Mouse (Mus musculus) erythroblast, embryonic 14.5 days (primary cell): ENCODE results near the gene Txndc8. TPM values are rescaled to one million over a fixed set of nuclear protein-coding genes. Genes with fewer than 3 reads are reported as not detected.

Experiments
- H3K27me3 ChIP-seq: 2 replicates; pipeline ENCODE4 v1.6.1; 2012; ENCODE audit warnings: inconsistent platforms; ENCODE audit not compliant: control insufficient read depth
- H3K36me3 ChIP-seq: 2 replicates; pipeline ENCODE4 v1.6.1; 2012; ENCODE audit warnings: mild to moderate bottlenecking, inconsistent platforms; ENCODE audit not compliant: control insufficient read depth
- H3K4me1 ChIP-seq: 2 replicates; pipeline ENCODE4 v1.6.1; 2012; ENCODE audit warnings: inconsistent platforms; ENCODE audit not compliant: control insufficient read depth
- H3K4me3 ChIP-seq: replicated peaks from 2 replicates; pipeline ENCODE3; 2012; ENCODE audit warnings: moderate library complexity, mild to moderate bottlenecking, inconsistent platforms
- H3K9me3 ChIP-seq: 2 replicates; pipeline ENCODE4 v1.6.1; 2012; ENCODE audit warnings: low read length, inconsistent platforms, mixed read lengths; ENCODE audit not compliant: control insufficient read depth
- GATA1 ChIP-seq: IDR thresholded peaks from 2 replicates; pipeline ENCODE4 v1.6.1; 2012; ENCODE audit warnings: low read length, inconsistent platforms, mixed read lengths
- TAL1 ChIP-seq: IDR thresholded peaks from 3 replicates; pipeline ENCODE4 v1.6.1; 2012; ENCODE audit warnings: low read length, inconsistent platforms, mixed read lengths
- polyA plus RNA-seq: library from polyadenylated mRNA; stranded (reverse); fragments of >175 nt; gene quantifications from 2 replicates; pipeline ENCODE4 v1.2.3, GENCODE M21; 2012

Txndc8 gene
- polyA plus RNA-seq, 1 experiment = not detected

DNA sequence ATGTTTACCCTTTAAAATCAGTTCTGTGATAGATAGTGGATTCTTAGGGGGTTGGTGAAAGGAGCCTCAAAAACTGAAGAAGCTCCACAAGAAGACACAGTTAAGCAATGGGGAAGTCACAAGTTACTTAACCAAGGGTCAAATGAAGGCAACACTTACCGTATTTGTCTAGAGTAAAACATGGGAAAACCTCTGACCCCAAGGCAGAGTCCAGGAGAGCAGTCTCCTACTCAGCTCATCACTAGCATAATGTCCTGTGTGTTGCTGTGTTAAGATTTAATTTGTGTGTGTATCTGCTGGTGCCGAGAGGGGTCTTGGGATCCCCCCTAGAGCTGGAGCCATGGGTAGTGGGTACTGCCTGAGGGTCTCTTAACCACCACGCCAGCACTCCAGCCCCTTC, 56.5 kb downstream of the Txndc8 start:
- peaks cover 51% of the 10 kb centered on the region for H3K4me1 ChIP-seq
- no peak overlapping the region for H3K4me3 ChIP-seq
- TF ChIP-seq GATA1 (no peak), TAL1 (no peak)
- peaks cover 64% of the 10 kb centered on the region for H3K36me3 ChIP-seq
- peaks cover 9% of the 10 kb centered on the region for H3K9me3 ChIP-seq
- H3K27me3 ChIP-seq = no peaks in the 10 kb centered on the region

DNA sequence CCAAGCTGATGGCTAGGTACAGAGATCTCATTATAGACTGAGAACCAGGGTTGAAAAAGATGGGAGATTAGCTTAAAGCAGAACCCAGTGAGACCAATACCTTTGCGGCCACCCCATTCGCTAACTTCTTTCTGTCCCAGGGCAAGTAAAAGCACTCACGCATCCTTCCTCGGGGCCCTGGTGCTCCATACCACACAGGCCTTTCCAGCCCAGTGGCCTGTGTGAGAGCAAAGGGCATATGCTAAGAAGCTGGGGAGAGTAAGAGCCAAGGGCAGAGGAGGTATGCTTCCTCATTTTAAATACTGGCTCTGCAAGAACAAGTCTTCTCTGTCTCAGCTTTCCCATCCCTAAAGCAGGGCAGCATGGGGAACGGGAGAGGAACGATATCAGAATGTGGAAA, 59.1 kb downstream of the Txndc8 start:
- peaks cover 30% of the 10 kb centered on the region for H3K4me1 ChIP-seq
- no peak overlapping the region for H3K4me3 ChIP-seq
- peaks cover 9% of the 10 kb centered on the region for H3K9me3 ChIP-seq
- no peaks in the 10 kb centered on the region for H3K27me3 ChIP-seq
- H3K36me3 ChIP-seq = peaks cover 89% of the 10 kb centered on the region
- no peak for TF ChIP-seq GATA1
- TF ChIP-seq TAL1 = no peak

DNA sequence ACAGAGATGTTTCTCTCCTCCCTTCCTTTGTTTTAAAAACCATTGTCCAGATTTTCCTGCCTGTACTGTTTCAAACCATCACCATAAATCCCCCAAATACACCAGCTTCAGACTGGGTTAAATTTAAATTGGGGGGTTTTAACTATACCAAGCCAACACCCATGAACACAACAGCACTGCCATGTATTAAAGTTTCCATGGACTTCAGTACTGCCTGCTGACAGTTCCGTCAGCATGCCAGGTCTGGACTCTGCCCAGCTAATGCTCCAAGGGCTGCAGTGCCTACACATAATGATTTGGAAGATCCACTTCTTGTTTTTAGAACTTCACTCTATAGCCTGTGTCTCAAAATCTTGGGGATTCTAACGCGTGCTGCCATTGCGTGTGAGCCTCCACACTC, 61.4 kb downstream of the Txndc8 start:
- H3K36me3 ChIP-seq = peaks cover 99% of the 10 kb centered on the region
- H3K9me3 ChIP-seq = peaks cover 9% of the 10 kb centered on the region
- no peak overlapping the region for H3K4me3 ChIP-seq
- H3K4me1 ChIP-seq = peaks cover 11% of the 10 kb centered on the region
- TF ChIP-seq TAL1 = no peak
- TF ChIP-seq GATA1 = no peak
- H3K27me3 ChIP-seq = no peaks in the 10 kb centered on the region

DNA sequence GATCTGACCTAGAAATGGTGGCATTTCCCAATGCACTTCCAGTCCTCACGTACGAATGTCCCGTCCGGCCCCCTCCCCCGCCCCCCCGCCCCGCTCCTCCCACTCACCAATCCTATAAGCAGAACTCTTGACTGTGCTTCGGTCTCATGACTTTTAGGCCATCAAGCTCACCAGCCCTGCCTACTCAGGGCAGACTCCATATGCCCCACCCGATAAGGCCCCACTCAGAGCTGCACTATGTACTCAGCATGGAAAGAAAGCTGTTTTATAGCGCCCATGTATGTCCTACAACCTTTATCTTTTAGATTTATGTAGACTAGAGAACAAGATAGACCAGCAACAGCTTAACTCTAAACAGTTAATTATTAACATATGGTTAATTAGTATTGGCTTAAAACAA, 61.9 kb downstream of the Txndc8 start:
- Histone ChIP-seq H3K36me3 (peaks cover 98% of the 10 kb centered on the region), H3K27me3 (no peaks in the 10 kb centered on the region), H3K9me3 (peaks cover 9% of the 10 kb centered on the region), H3K4me1 (peaks cover 10% of the 10 kb centered on the region), H3K4me3 (no peak overlapping the region)
- TF ChIP-seq TAL1 (no peak), GATA1 (no peak)

DNA sequence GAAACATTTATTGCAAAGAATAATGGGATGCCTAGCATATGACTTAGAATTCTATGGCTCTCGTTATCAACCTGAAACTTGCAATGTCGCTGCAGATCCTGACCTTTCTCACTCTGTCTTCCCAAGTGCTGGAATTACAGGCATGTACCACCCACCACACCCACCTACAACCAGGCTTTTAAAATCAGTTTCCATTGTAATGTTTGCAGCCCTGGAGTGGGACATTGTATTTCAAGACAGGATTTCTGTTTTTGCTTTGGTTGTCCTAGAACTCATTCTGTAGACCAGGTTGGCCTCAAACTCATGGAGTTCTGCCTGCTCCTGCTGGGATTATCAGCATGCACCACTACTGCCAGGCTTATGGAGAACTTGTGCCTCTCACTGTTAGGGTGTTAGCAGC, 66.0 kb downstream of the Txndc8 start:
- no peak overlapping the region for H3K4me3 ChIP-seq
- H3K27me3 ChIP-seq = no peaks in the 10 kb centered on the region
- TF ChIP-seq GATA1 (no peak), TAL1 (no peak)
- no peaks in the 10 kb centered on the region for H3K9me3 ChIP-seq
- peaks cover 59% of the 10 kb centered on the region for H3K36me3 ChIP-seq
- no peaks in the 10 kb centered on the region for H3K4me1 ChIP-seq

DNA sequence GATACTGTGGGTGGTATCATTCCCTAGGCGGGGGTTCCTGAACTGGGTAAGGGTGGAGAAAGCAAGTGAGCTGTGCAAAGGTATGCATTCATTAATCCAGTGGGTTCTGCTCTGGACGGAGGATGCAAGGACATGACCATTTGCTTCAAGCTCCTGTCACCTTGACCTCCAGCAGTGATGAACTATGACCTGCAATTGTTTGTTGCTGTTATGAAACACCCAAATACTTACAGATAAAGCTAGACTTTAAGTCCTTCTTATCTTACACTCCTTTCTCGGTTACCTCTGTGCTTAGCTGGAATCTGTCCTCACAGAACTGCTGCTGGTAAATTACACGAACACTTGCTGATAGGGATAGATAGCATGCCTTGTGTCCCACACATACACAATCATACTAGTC, 68.3 kb downstream of the Txndc8 start:
- H3K36me3 ChIP-seq = peaks cover 36% of the 10 kb centered on the region
- H3K9me3 ChIP-seq = no peaks in the 10 kb centered on the region
- H3K4me1 ChIP-seq = no peaks in the 10 kb centered on the region
- no peaks in the 10 kb centered on the region for H3K27me3 ChIP-seq
- no peak overlapping the region for H3K4me3 ChIP-seq
- TF ChIP-seq TAL1 (no peak), GATA1 (no peak)

DNA sequence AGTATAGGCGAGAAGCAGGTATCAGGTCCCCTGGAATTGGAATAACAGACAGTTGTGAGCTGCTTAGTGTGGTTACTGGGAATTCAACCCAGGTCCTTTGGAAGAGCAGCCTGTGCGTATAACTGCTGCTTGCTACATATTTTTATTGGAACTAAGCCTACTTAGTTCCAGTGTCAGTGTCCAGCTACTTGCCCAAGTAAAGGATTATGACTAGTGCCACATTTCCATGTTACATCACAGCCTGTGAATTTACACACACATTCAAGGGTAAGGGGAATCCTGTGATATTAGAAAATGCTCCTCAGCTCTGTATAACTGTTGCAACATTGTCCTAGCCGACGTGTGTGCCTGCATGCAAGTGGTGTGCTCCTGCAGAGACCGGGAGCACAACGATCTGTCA, 71.6 kb downstream of the Txndc8 start:
- no peak for TF ChIP-seq TAL1
- no peak for TF ChIP-seq GATA1
- Histone ChIP-seq H3K9me3 (no peaks in the 10 kb centered on the region), H3K4me1 (no peaks in the 10 kb centered on the region)

DNA sequence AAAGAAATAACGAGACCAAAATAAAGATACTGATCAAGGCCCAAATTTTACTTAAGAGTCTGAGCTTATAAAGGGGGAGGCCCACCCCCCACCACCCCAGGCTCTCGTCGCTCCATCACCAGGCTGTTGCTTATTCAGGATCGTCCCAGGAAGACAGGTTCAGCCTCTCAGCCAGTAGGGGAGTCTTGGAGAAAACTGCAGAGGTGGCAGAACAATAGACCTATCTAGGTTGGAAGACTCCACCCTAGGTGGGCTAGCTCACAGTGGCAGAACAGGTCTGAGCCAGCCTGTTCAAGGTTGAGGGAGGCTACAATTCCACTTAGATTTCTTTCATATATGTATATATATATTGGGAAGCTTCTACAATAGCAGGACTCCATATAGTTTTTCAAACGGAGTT, 74.7 kb downstream of the Txndc8 start:
- Histone ChIP-seq H3K4me1 (no peaks in the 10 kb centered on the region), H3K27me3 (no peaks in the 10 kb centered on the region), H3K9me3 (no peaks in the 10 kb centered on the region), H3K36me3 (no peaks in the 10 kb centered on the region), H3K4me3 (no peak overlapping the region)
- TF ChIP-seq TAL1 (no peak), GATA1 (no peak)

More for the DNA sequence above, 71.6 kb downstream of the Txndc8 start:
- Histone ChIP-seq H3K4me3 (no peak overlapping the region), H3K36me3 (peaks cover 4% of the 10 kb centered on the region), H3K27me3 (no peaks in the 10 kb centered on the region)

Other genes with a start within 250 kb of the Txndc8 start
- not detected in 2 replicates for gene D630039A03Rik, start 92.8 kb downstream of the Txndc8 start, polyA plus RNA-seq
- 2.1 and 2.8 TPM in 2 replicates for gene Txn1, start 52.7 kb downstream of the Txndc8 start, polyA plus RNA-seq
- under 0.01 TPM in 1 of 2 replicates, not detected in the other for gene Svep1, start 197.7 kb upstream of the Txndc8 start, polyA plus RNA-seq